Mouse (Mus musculus): ENCODE results near the gene Nsun5. TPM values are rescaled to one million over a fixed set of nuclear protein-coding genes. Genes with fewer than 3 reads are reported as not detected.

Gene Nsun5
- 10 to 100 TPM; 13.9 to 19.5 TPM for total RNA-seq (2021)
- long read RNA-seq, experiment 1, partial matches to known transcripts = 0 of 14 reads
- long read RNA-seq, experiment 1, other reads (novel, unspliced or antisense) = 12 of 14 reads
- long read RNA-seq, experiment 2, transcript Nsun5-201 (10 exons, 2,243 nt) = major isoform, 6 of 16 reads
- long read RNA-seq, experiment 2, partial matches to known transcripts = 3 of 16 reads
- long read RNA-seq, experiment 2, other reads (novel, unspliced or antisense) = 7 of 16 reads

- intact Hi-C loops (cut with DNase I) = no loop called here
Observed at GRCm38 (mm10) chr5:135369787-135370654, at the start of gene Nsun5. Gene Nsun5 (plus strand): TSS chr5:135369953.

GRCm38 (mm10) chr5:135322197-135322596 lies 47.6 kb upstream of the Nsun5 start:
- no peak for DNase-seq (ENCODE audit: low spot score in 2 of 2)
- intact Hi-C loops (cut with DNase I) = no loop called here

More at GRCm38 (mm10) chr5:135369787-135370654, at the start of gene Nsun5:
- peak; percentile 95 to 98 for DNase-seq (ENCODE audit: low spot score in 2 of 2)

GRCm38 (mm10) chr5:135326121-135326659 lies 43.6 kb upstream of the Nsun5 start:
- no peak for DNase-seq (ENCODE audit: low spot score in 2 of 2)
- intact Hi-C loops (cut with DNase I) = no loop called here

GRCm38 (mm10) chr5:135329471-135329870 lies 40.3 kb upstream of the Nsun5 start:
- intact Hi-C loops (cut with DNase I) = no loop called here
- DNase-seq (ENCODE audit: low spot score in 2 of 2) = no peak

GRCm38 (mm10) chr5:135330201-135330600 lies 39.6 kb upstream of the Nsun5 start:
- intact Hi-C loops (cut with DNase I) = no loop called here
- DNase-seq (ENCODE audit: low spot score in 2 of 2) = no peak

GRCm38 (mm10) chr5:135331161-135331560 lies 38.6 kb upstream of the Nsun5 start:
- no peak for DNase-seq (ENCODE audit: low spot score in 2 of 2)

GRCm38 (mm10) chr5:135337575-135337974 lies 32.2 kb upstream of the Nsun5 start:
- intact Hi-C loops (cut with DNase I) = no loop called here
- no peak for DNase-seq (ENCODE audit: low spot score in 2 of 2)

More at GRCm38 (mm10) chr5:135331161-135331560, 38.6 kb upstream of the Nsun5 start:
- intact Hi-C loops (cut with DNase I) = no loop called here

GRCm38 (mm10) chr5:135345989-135346388 lies 23.8 kb upstream of the Nsun5 start:
- no peak for DNase-seq (ENCODE audit: low spot score in 2 of 2)
- intact Hi-C loops (cut with DNase I) = no loop called here

- DNase-seq (ENCODE audit: low spot score in 2 of 2) = no peak
- intact Hi-C loops (cut with DNase I) = no loop called here
Observed at GRCm38 (mm10) chr5:135346430-135346829, 23.3 kb upstream of the Nsun5 start.

- no peak for DNase-seq (ENCODE audit: low spot score in 2 of 2)
- intact Hi-C loops (cut with DNase I) = no loop called here
Observed at GRCm38 (mm10) chr5:135347511-135348011, 22.2 kb upstream of the Nsun5 start.

- intact Hi-C loops (cut with DNase I) = no loop called here
- no peak for DNase-seq (ENCODE audit: low spot score in 2 of 2)
Observed at GRCm38 (mm10) chr5:135349862-135350261, 19.9 kb upstream of the Nsun5 start, which contains the start of gene Fkbp6. Gene Fkbp6 (minus strand): TSS chr5:135350044.

GRCm38 (mm10) chr5:135351606-135352005 lies 18.1 kb upstream of the Nsun5 start:
- no peak for DNase-seq (ENCODE audit: low spot score in 2 of 2)
- intact Hi-C loops (cut with DNase I) = no loop called here

GRCm38 (mm10) chr5:135352995-135353394 lies 16.8 kb upstream of the Nsun5 start, which contains the start of gene Trim50:
Gene Trim50 (plus strand): TSS chr5:135353295.
- DNase-seq (ENCODE audit: low spot score in 2 of 2) = no peak
- intact Hi-C loops (cut with DNase I) = no loop called here

GRCm38 (mm10) chr5:135353564-135353963 lies 16.2 kb upstream of the Nsun5 start:
- DNase-seq (ENCODE audit: low spot score in 2 of 2) = no peak
- intact Hi-C loops (cut with DNase I) = no loop called here

- no peak for DNase-seq (ENCODE audit: low spot score in 2 of 2)
- intact Hi-C loops (cut with DNase I) = no loop called here
Observed at GRCm38 (mm10) chr5:135356090-135356489, 13.7 kb upstream of the Nsun5 start.

GRCm38 (mm10) chr5:135357556-135357955 lies 12.2 kb upstream of the Nsun5 start:
- intact Hi-C loops (cut with DNase I) = no loop called here
- peak; percentile 45 to 57 for DNase-seq (ENCODE audit: low spot score in 2 of 2)

- intact Hi-C loops (cut with DNase I) = no loop called here
- no peak for DNase-seq (ENCODE audit: low spot score in 2 of 2)
Observed at GRCm38 (mm10) chr5:135359772-135360171, 10.0 kb upstream of the Nsun5 start.

- no peak for DNase-seq (ENCODE audit: low spot score in 2 of 2)
- intact Hi-C loops (cut with DNase I) = no loop called here
Observed at GRCm38 (mm10) chr5:135362572-135362971, 7.2 kb upstream of the Nsun5 start.

- intact Hi-C loops (cut with DNase I) = no loop called here
Observed at GRCm38 (mm10) chr5:135363540-135363939, 6.2 kb upstream of the Nsun5 start.

GRCm38 (mm10) chr5:135367841-135368240 lies 1.9 kb upstream of the Nsun5 start:
- intact Hi-C loops (cut with DNase I) = no loop called here
- DNase-seq (ENCODE audit: low spot score in 2 of 2) = no peak

More at GRCm38 (mm10) chr5:135363540-135363939, 6.2 kb upstream of the Nsun5 start:
- DNase-seq (ENCODE audit: low spot score in 2 of 2) = no peak
